Mouse (Mus musculus): ENCODE data around the gene Dnmbp. TPM values are rescaled to one million over a fixed set of nuclear protein-coding genes. Genes with fewer than 3 reads are reported as not detected.

Dnmbp gene
- polyA plus RNA-seq, 1 experiment, result 53.4 TPM

DNA sequence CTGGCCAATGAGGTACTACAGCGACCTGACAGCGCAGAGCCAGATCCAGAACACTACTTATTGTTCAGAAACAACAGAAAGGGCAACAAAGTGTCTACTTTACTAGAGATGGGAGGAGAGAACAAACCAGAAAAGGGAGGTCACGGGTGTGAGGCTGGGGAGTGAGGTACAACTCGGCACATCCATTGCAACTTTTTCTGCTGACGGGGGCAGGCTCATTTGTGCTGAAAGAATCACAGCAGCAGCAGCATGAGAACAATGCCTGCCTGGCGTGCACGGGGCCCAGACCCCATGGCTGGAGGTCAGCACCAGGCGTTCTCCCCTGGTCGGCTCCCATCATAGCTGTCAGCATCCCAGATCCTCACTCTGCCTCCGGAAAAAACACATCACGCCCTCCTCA, 10.1 kb downstream of the Dnmbp start:
- 80% methylated on average over 11 of the region's 11 CpGs for WGBS
- Histone ChIP-seq H3K4me3 (ENCODE audit: low read depth, low read length) (no peak overlapping the region), H3K27ac (ENCODE audit: insufficient read depth, low read depth, low read length) (no peak overlapping the region), H3K27me3 (ENCODE audit: control insufficient read depth, insufficient read depth, low read length) (no peaks in the 10 kb centered on the region), H3K36me3 (ENCODE audit: control insufficient read depth, insufficient read depth, low read length) (no peaks in the 10 kb centered on the region), H3K4me1 (ENCODE audit: control insufficient read depth, insufficient read depth, insufficient read length, low read length) (peaks cover 7% of the 10 kb centered on the region)
- TF ChIP-seq CTCF (IDR thresholded peaks at IDR 0.05; ENCODE audit: extremely low read depth, insufficient read length, insufficient replicate concordance, low read depth, low read length) (no peak), POLR2A (IDR thresholded peaks at IDR 0.05; ENCODE audit: low read depth, low read length) (no peak)

DNA sequence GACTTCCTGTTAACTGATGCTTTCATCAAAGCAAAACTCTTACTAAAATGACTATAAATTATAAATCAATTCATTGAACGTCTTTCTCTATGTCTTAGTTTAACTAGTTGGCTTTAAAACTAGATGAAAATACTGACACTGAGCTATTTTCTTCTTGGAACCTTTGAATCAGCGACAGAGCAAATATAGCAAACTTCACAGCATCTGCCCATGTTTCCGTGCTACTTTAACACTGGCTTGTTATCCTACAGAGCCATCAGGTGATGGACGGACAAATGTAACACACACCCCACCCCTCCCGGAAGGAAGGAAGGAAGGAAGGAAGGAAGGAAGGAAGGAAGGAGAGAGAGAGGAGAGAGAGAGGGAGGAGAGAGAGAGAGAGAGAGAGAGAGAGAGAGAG, 12.0 kb downstream of the Dnmbp start:
- TF ChIP-seq CTCF (IDR thresholded peaks at IDR 0.05; ENCODE audit: extremely low read depth, insufficient read length, insufficient replicate concordance, low read depth, low read length), result no peak
- TF ChIP-seq POLR2A (IDR thresholded peaks at IDR 0.05; ENCODE audit: low read depth, low read length), result no peak
- no peak overlapping the region for H3K4me3 ChIP-seq (ENCODE audit: low read depth, low read length)
- 0 out of 2 replicates have a peak, but pooled peaks cover 1% of the 10 kb centered on the region for H3K36me3 ChIP-seq (ENCODE audit: control insufficient read depth, insufficient read depth, low read length)
- peaks cover 7% of the 10 kb centered on the region for H3K4me1 ChIP-seq (ENCODE audit: control insufficient read depth, insufficient read depth, insufficient read length, low read length)
- WGBS, result 79% methylated on average over 5 of the region's 5 CpGs
- H3K27ac ChIP-seq (ENCODE audit: insufficient read depth, low read depth, low read length), result no peak overlapping the region
- no peaks in the 10 kb centered on the region for H3K27me3 ChIP-seq (ENCODE audit: control insufficient read depth, insufficient read depth, low read length)

DNA sequence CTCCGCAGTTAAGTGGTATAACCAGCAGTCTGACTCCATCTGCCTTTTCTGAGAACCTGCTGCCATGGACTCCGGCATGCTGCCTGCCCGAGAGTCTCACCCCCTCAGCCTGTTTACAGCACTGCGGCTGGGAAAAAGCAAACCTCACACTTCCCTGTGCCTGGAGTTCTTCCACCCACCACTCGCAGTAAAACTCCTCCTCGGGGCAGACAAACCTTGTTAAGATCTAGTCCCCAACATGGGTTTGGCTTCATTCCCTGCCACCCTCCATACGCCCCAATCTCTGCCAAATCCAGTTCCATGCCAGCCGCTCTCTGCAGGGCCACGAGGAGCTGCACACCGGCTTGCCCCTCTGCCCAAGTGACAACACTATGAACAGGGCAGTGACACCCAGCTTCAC, 12.9 kb downstream of the Dnmbp start:
- Histone ChIP-seq H3K4me3 (ENCODE audit: low read depth, low read length) (no peak overlapping the region), H3K36me3 (ENCODE audit: control insufficient read depth, insufficient read depth, low read length) (0 out of 2 replicates have a peak, but pooled peaks cover 2% of the 10 kb centered on the region), H3K4me1 (ENCODE audit: control insufficient read depth, insufficient read depth, insufficient read length, low read length) (peaks cover 7% of the 10 kb centered on the region), H3K27ac (ENCODE audit: insufficient read depth, low read depth, low read length) (no peak overlapping the region), H3K27me3 (ENCODE audit: control insufficient read depth, insufficient read depth, low read length) (no peaks in the 10 kb centered on the region)
- no peak for TF ChIP-seq POLR2A (IDR thresholded peaks at IDR 0.05; ENCODE audit: low read depth, low read length)
- no peak for TF ChIP-seq CTCF (IDR thresholded peaks at IDR 0.05; ENCODE audit: extremely low read depth, insufficient read length, insufficient replicate concordance, low read depth, low read length)
- WGBS, result 74% methylated on average over 10 of the region's 10 CpGs

DNA sequence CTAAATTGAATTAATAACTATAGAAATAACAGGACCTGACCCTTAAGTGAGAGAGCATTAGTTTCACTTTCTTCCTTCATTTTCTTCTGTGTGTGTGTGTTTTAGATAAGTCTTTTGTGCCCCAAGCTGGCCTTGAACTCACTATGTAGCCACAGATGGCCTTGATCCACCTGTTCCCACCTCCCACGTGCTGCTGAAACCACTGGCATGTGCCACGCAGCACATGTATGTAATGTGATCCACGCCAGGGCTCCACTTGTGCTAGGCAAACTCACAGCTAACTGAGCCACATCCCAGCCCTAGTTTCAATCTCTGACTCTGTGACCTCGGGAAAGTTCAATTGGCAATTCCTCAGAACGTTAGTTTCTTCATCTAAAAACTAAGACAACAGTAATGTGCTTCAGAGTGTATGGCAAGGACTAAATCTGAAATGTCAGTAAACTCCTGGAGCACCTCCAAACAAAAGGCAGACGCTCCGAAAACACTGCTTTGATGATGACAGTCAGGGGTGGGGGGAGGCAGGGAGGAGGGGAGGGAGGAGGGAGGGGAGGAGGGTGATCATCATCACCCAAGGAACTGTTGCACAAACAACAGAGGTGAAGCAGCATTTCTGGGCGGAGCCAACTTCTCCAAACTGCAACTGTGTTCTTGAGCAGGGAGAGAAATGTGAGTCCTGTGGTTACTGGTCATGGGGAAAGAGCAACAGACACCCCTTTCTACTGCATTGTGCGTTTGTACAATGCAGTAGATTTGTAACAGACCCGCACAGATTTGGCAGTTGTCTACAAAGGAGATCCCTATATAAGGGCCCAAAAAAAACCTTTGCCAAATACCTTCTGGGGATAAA, 13.6 kb downstream of the Dnmbp start:
- Histone ChIP-seq H3K4me3 (ENCODE audit: low read depth, low read length) (no peak overlapping the region), H3K27ac (ENCODE audit: insufficient read depth, low read depth, low read length) (no peak overlapping the region), H3K4me1 (ENCODE audit: control insufficient read depth, insufficient read depth, insufficient read length, low read length) (peaks cover 9% of the 10 kb centered on the region), H3K36me3 (ENCODE audit: control insufficient read depth, insufficient read depth, low read length) (0 out of 2 replicates have a peak, but pooled peaks cover 2% of the 10 kb centered on the region), H3K27me3 (ENCODE audit: control insufficient read depth, insufficient read depth, low read length) (no peaks in the 10 kb centered on the region)
- WGBS, result 62% methylated on average over 10 of the region's 10 CpGs
- TF ChIP-seq POLR2A (IDR thresholded peaks at IDR 0.05; ENCODE audit: low read depth, low read length), result no peak
- no peak for TF ChIP-seq CTCF (IDR thresholded peaks at IDR 0.05; ENCODE audit: extremely low read depth, insufficient read length, insufficient replicate concordance, low read depth, low read length)

DNA sequence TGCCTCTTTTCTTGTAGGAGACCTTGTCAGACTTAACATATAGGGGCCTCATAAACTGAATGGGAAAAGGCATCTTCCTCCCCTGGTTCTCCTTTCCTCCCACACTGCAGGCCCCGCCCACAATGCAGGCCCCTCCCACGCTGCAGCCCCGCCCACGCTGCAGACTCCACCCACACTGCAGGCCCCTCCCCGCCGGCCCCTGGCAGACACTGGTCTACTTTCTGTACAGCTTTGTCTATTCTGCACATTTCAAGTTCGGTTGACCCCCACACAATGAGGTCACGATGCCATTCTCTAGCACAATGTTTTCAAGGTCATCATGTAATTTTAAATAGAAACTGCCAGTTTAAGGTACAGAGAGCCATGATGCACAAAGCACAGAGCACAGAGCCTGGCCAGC, 15.6 kb downstream of the Dnmbp start:
- Histone ChIP-seq H3K4me1 (ENCODE audit: control insufficient read depth, insufficient read depth, insufficient read length, low read length) (peaks cover 14% of the 10 kb centered on the region; the same call in 1 of the 2 replicates), H3K27ac (ENCODE audit: insufficient read depth, low read depth, low read length) (no peak overlapping the region), H3K36me3 (ENCODE audit: control insufficient read depth, insufficient read depth, low read length) (0 out of 2 replicates have a peak, but pooled peaks cover 2% of the 10 kb centered on the region), H3K4me3 (ENCODE audit: low read depth, low read length) (no peak overlapping the region), H3K27me3 (ENCODE audit: control insufficient read depth, insufficient read depth, low read length) (no peaks in the 10 kb centered on the region)
- 69% methylated on average over 8 of the region's 8 CpGs for WGBS
- no peak for TF ChIP-seq CTCF (IDR thresholded peaks at IDR 0.05; ENCODE audit: extremely low read depth, insufficient read length, insufficient replicate concordance, low read depth, low read length)

DNA sequence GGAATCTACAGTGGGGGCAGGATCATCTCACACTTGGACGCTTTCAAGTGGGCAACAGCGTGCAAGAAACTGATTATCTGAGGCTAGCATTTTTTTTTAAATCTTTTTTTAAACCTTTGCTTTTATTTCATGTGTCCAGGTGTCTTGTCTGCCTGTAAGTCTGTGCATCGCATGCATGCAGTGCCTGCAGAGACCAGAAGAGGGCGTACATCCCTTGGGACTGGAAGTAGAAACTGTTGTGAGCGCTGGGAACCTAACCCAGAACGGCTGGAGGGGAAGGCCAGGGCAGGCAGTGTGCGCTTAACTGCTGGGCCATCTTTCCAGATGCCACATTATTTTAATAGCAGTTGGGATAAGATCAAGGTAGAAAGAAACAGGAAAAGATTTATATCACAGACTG, 17.0 kb downstream of the Dnmbp start:
- no peak overlapping the region for H3K27ac ChIP-seq (ENCODE audit: insufficient read depth, low read depth, low read length)
- H3K27me3 ChIP-seq (ENCODE audit: control insufficient read depth, insufficient read depth, low read length), result no peaks in the 10 kb centered on the region
- WGBS, result 96% methylated on average over 7 of the region's 7 CpGs
- no peak for TF ChIP-seq POLR2A (IDR thresholded peaks at IDR 0.05; ENCODE audit: low read depth, low read length)
- no peak for TF ChIP-seq CTCF (IDR thresholded peaks at IDR 0.05; ENCODE audit: extremely low read depth, insufficient read length, insufficient replicate concordance, low read depth, low read length)
- H3K36me3 ChIP-seq (ENCODE audit: control insufficient read depth, insufficient read depth, low read length), result 0 out of 2 replicates have a peak, but pooled peaks cover 2% of the 10 kb centered on the region
- H3K4me1 ChIP-seq (ENCODE audit: control insufficient read depth, insufficient read depth, insufficient read length, low read length), result peaks cover 23% of the 10 kb centered on the region
- H3K4me3 ChIP-seq (ENCODE audit: low read depth, low read length), result no peak overlapping the region

DNA sequence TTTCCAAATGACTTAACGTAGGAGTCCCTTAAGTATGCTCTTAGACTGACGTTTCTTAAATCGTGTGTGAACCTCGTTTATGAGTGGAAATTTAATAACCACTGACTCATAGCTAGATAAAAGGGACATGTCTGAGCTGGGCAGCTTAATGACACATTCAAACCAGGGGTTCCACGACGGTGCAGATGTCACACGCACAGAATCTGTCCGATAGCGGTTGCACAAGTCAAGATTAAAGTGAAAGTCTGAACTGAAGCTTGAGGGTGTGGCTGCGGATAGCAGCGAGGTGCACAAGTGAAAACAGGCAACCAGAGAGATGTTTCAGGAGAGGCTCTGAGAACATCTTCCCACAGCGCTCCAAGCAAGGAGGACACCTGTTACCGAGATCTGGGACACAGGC, 18.6 kb downstream of the Dnmbp start:
- Histone ChIP-seq H3K4me1 (ENCODE audit: control insufficient read depth, insufficient read depth, insufficient read length, low read length) (peaks cover 24% of the 10 kb centered on the region), H3K36me3 (ENCODE audit: control insufficient read depth, insufficient read depth, low read length) (0 out of 2 replicates have a peak, but pooled peaks cover 2% of the 10 kb centered on the region), H3K27me3 (ENCODE audit: control insufficient read depth, insufficient read depth, low read length) (no peaks in the 10 kb centered on the region), H3K27ac (ENCODE audit: insufficient read depth, low read depth, low read length) (peak overlapping the region; percentile 56; the same call in 1 of the 2 replicates), H3K4me3 (ENCODE audit: low read depth, low read length) (peak overlapping the region; percentile 19)
- 20% methylated on average over 13 of the region's 13 CpGs for WGBS
- TF ChIP-seq CTCF (IDR thresholded peaks at IDR 0.05; ENCODE audit: extremely low read depth, insufficient read length, insufficient replicate concordance, low read depth, low read length), result no peak
- no peak for TF ChIP-seq POLR2A (IDR thresholded peaks at IDR 0.05; ENCODE audit: low read depth, low read length)

Data from small intestine, adult 2 months (tissue).